Mouse (Mus musculus) ES-E14 (cell line): ENCODE measurements around the gene Pde6d.

Experiments used
- ZC3H11A ChIP-seq: IDR thresholded peaks from 2 replicates; pipeline ENCODE4 v1.6.1; 2012; ENCODE audit warnings: low read depth, mild to moderate bottlenecking, inconsistent platforms, low read length, borderline replicate concordance
- ZNF384 ChIP-seq: IDR thresholded peaks from 2 replicates; pipeline ENCODE4 v1.6.1; 2012; ENCODE audit warnings: low read depth, low read length, inconsistent platforms

DNA sequence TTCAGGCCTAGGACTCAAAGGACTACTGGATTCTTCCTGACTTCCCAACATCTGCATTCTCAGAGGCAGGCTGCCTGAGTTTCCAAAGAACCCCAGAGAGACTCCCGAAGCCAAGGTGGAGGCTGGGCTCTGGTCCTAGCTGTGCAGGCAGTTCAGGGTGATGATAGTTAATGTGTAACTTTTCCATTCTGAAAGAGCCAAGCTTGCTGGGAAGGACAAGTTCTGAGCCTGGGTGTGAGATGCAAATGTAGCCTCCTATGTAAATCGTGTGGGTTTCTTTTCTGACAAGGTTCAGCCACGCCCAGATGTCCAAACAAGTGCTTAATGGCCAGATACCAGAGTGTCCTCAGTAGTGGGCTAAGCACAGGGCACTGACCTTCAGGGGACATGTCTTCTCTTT is 84.4 kb downstream of the Pde6d start:
- no peak for TF ChIP-seq ZC3H11A
- TF ChIP-seq ZNF384 = no peak
